Mouse (Mus musculus): ENCODE results near the gene Pigg. TPM values are rescaled to one million over a fixed set of nuclear protein-coding genes. Genes with fewer than 3 reads are reported as not detected.
A peak's percentile ranks its signal among the peaks of the same experiment; 100 is the strongest.

Pigg gene
- polyA plus RNA-seq, 1 experiment from 2014 or later = 6.3 TPM

GRCm38 (mm10) chr5:108359491-108359890 is 47.1 kb downstream of the Pigg start:
- no peak overlapping the region for H3K4me2 ChIP-seq
- no peak overlapping the region for H3K4me3 ChIP-seq (replicated peaks)
- no peaks in the 10 kb centered on the region for H3K9me3 ChIP-seq
- peaks cover 38% of the 10 kb centered on the region for H3K27me3 ChIP-seq
- H3K27ac ChIP-seq = no peak overlapping the region
- no peaks in the 10 kb centered on the region for H3K4me1 ChIP-seq (replicated peaks)
- no peak for ATAC-seq (ENCODE audit: insufficient number of reproducible peaks, insufficient read depth, low FRiP score, low TSS enrichment, low read depth)
- H3K36me3 ChIP-seq = no peaks in the 10 kb centered on the region
- no peak overlapping the region for H3K9ac ChIP-seq (replicated peaks)
- 86% methylated on average over 9 of the region's 9 CpGs for WGBS

DNA sequence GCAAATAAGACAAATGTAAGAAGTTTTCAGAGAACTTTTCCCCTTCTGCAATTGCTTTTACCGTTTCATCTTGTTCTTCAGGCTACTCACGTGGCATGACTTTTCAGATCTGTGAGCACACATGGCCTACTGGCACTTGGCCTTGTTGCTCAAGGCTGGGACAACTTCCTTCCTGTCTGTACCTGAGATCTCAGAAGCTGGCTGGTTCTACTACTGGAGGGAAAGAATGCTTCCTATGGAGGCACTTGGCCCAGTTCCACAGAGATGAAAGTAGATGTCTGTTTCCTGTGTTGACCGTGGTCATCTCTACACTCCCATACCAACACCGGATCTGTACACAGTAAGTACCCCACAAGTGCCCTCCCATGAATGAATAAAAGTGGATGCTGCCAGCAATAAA is 47.8 kb downstream of the Pigg start:
- ATAC-seq (ENCODE audit: insufficient number of reproducible peaks, insufficient read depth, low FRiP score, low TSS enrichment, low read depth) = no peak
- Histone ChIP-seq H3K4me3 (replicated peaks) (no peak overlapping the region), H3K9ac (replicated peaks) (no peak overlapping the region), H3K4me2 (no peak overlapping the region), H3K27ac (no peak overlapping the region), H3K36me3 (no peaks in the 10 kb centered on the region), H3K4me1 (replicated peaks) (no peaks in the 10 kb centered on the region), H3K27me3 (peaks cover 45% of the 10 kb centered on the region), H3K9me3 (no peaks in the 10 kb centered on the region)
- 85% methylated on average over 4 of the region's 4 CpGs for WGBS

- Histone ChIP-seq H3K36me3 (no peaks in the 10 kb centered on the region), H3K27ac (no peak overlapping the region), H3K27me3 (peaks cover 65% of the 10 kb centered on the region), H3K9ac (replicated peaks) (no peak overlapping the region), H3K4me3 (replicated peaks) (no peak overlapping the region), H3K4me1 (replicated peaks) (peaks cover 11% of the 10 kb centered on the region), H3K4me2 (no peak overlapping the region), H3K9me3 (no peaks in the 10 kb centered on the region)
- ATAC-seq (ENCODE audit: insufficient number of reproducible peaks, insufficient read depth, low FRiP score, low TSS enrichment, low read depth) = no peak
- 35% methylated on average over 3 of the region's 3 CpGs for WGBS
Measured at GRCm38 (mm10) chr5:108362330-108362729, 49.9 kb downstream of the Pigg start.

GRCm38 (mm10) chr5:108366328-108366983 is 54.0 kb downstream of the Pigg start:
- peak overlapping the region; percentile 96 for H3K4me2 ChIP-seq
- peaks cover 29% of the 10 kb centered on the region for H3K4me1 ChIP-seq (replicated peaks)
- H3K27ac ChIP-seq = no peak overlapping the region
- no peaks in the 10 kb centered on the region for H3K36me3 ChIP-seq
- H3K4me3 ChIP-seq (replicated peaks) = peak overlapping the region; percentile 55
- 0 out of 2 replicates have a peak, but pooled peaks have one; percentile 23 for ATAC-seq (ENCODE audit: insufficient number of reproducible peaks, insufficient read depth, low FRiP score, low TSS enrichment, low read depth)
- peaks cover 95% of the 10 kb centered on the region for H3K27me3 ChIP-seq
- 0 out of 2 replicates have a peak overlapping the region, but pooled peaks have one; percentile 18 for H3K9ac ChIP-seq (replicated peaks)
- H3K9me3 ChIP-seq = no peaks in the 10 kb centered on the region
- WGBS = 2% methylated on average over 60 of the region's 60 CpGs

- H3K27me3 ChIP-seq = peaks cover 96% of the 10 kb centered on the region
- no peaks in the 10 kb centered on the region for H3K9me3 ChIP-seq
- peaks cover 29% of the 10 kb centered on the region for H3K4me1 ChIP-seq (replicated peaks)
- peak overlapping the region; percentile 96 for H3K4me2 ChIP-seq
- no peak overlapping the region for H3K27ac ChIP-seq
- under 1% methylated on average over 66 of the region's 100 CpGs for WGBS
- 0 out of 2 replicates have a peak, but pooled peaks have one; percentile 18 for ATAC-seq (ENCODE audit: insufficient number of reproducible peaks, insufficient read depth, low FRiP score, low TSS enrichment, low read depth)
- H3K9ac ChIP-seq (replicated peaks) = peak overlapping the region; percentile 54
- H3K4me3 ChIP-seq (replicated peaks) = peak overlapping the region; percentile 55
- no peaks in the 10 kb centered on the region for H3K36me3 ChIP-seq
Measured at GRCm38 (mm10) chr5:108366984-108367841, 54.8 kb downstream of the Pigg start.

GRCm38 (mm10) chr5:108367871-108368332 is 55.5 kb downstream of the Pigg start, which contains the start of gene Gm42517:
Gene Gm42517, minus strand, starts transcription at chr5:108367922.
- no peaks in the 10 kb centered on the region for H3K36me3 ChIP-seq
- H3K4me3 ChIP-seq (replicated peaks) = peak within 1 kb of the TSS; percentile 55
- H3K27ac ChIP-seq = no peak within 1 kb of the TSS
- WGBS = 1% methylated on average over 34 of the region's 36 CpGs
- ATAC-seq (ENCODE audit: insufficient number of reproducible peaks, insufficient read depth, low FRiP score, low TSS enrichment, low read depth) = 0 out of 2 replicates have a peak, but pooled peaks have one; percentile 30
- H3K27me3 ChIP-seq = peaks cover 97% of the 10 kb centered on the region
- no peaks in the 10 kb centered on the region for H3K9me3 ChIP-seq
- peak within 1 kb of the TSS; percentile 54 for H3K9ac ChIP-seq (replicated peaks)
- peak within 1 kb of the TSS; percentile 96 for H3K4me2 ChIP-seq
- H3K4me1 ChIP-seq (replicated peaks) = peaks cover 29% of the 10 kb centered on the region

DNA sequence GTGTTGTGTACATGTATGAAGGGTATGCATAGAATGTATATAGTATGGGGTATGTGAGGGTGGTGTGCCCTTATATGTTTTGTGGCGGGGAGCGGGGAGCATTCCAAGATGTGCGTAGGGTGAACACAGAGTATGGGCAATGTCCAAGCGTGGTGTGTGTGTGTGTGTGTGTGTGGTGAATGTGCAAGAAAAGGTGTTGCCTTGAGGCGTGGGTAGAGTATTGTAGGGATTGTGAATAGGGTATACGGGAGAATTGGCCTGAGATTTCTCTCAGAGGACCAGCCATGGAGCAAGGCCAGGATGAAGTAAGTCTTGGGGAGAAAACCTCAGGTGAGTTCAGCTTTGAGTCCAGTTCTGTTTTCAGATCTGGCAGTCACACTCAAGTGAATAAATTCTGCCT is 56.0 kb downstream of the Pigg start:
- H3K27ac ChIP-seq = no peak overlapping the region
- no peaks in the 10 kb centered on the region for H3K36me3 ChIP-seq
- ATAC-seq (ENCODE audit: insufficient number of reproducible peaks, insufficient read depth, low FRiP score, low TSS enrichment, low read depth) = no peak
- peak overlapping the region; percentile 50 for H3K4me2 ChIP-seq
- H3K27me3 ChIP-seq = peaks cover 97% of the 10 kb centered on the region
- peak overlapping the region; percentile 54; the same call in 1 of the 2 replicates for H3K9ac ChIP-seq (replicated peaks)
- WGBS = 3% methylated on average over 6 of the region's 6 CpGs
- H3K9me3 ChIP-seq = no peaks in the 10 kb centered on the region
- H3K4me1 ChIP-seq (replicated peaks) = peaks cover 29% of the 10 kb centered on the region
- H3K4me3 ChIP-seq (replicated peaks) = peak overlapping the region; percentile 55

DNA sequence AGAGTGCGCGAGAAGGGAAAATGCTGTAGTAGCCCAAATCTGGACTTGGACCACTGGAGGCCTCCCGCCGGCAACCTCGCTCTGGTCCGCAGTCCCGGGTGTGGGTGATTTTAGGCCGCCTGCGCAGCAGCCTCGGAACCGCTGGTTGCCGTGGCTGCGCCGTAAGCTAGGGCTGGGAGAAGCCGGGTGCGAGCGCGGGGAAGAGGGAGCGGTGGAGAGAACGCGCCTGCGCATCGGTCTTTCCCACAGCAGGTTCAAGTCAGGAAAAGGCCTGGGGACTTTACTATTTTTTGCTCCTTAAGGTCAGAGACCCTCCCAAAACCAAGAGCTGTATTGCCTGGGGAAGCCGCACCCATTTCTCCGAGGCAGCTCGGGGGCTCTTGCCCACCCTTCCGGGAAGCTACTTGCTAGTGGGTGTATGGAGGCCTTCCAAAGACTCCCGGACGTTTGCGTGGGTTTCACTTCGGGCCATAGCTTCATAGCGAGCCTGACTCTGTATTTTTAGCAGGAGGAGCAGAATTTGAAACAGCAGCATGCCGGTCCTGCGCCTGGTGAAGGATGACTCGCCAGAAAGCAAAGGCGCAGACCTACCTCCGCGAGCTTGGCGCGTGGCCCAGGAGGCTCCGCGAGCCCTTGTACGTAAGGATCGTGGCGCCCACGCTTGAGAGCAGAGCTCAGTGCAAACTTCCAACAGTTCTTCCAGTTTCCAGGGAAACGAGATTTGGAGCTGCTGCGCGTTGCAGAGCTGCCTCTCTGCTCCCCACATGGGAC is 56.6 kb downstream of the Pigg start:
- WGBS = 1% methylated on average over 49 of the region's 49 CpGs
- Histone ChIP-seq H3K36me3 (no peaks in the 10 kb centered on the region), H3K4me2 (peak overlapping the region; percentile 50), H3K4me3 (replicated peaks) (peak overlapping the region; percentile 55), H3K9ac (replicated peaks) (no peak overlapping the region; the same call in 1 of the 2 replicates), H3K27me3 (peaks cover 96% of the 10 kb centered on the region), H3K9me3 (no peaks in the 10 kb centered on the region), H3K4me1 (replicated peaks) (peaks cover 29% of the 10 kb centered on the region), H3K27ac (no peak overlapping the region)
- ATAC-seq (ENCODE audit: insufficient number of reproducible peaks, insufficient read depth, low FRiP score, low TSS enrichment, low read depth) = no peak

DNA sequence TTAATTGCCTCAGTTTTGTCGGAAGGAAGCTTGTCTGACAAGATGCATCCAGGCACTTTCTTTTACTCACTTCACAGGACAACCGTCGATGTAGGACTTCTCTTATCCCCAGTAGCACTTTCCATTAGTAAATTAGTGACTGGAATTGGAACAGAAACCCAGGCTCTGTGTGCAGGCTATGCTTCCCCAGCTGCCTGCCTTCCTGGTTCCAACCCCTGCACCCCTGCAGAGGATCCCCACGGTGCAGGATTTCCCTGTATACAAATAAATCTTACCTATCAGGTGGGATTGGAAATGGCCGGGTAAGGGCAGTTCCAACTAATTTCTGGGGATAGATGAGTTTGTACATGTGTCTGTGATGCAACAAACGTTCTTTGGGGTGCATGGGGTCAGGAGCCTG is 57.6 kb downstream of the Pigg start:
- WGBS = 3% methylated on average over 6 of the region's 6 CpGs

DNA sequence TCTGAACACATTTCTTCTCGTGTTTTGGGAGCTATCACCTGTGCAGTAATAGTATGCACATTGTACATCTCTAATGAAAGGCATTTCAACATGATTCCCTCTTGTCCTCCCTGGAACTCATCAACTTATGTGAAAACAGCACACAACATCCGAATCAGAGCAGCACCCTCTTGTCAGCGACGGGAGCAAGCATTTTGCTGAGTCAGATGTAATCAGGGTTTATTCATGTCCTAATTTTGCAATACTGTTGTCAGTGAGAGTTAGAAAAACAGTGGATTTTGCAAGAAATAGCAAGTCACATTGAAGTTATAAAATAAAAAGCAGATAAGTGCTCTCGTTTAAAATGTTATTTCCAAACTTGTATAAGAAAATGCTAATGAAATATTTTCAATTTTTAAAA is 61.7 kb downstream of the Pigg start:
- H3K4me1 ChIP-seq (replicated peaks) = peaks cover 4% of the 10 kb centered on the region; the same call in 1 of the 2 replicates
- H3K36me3 ChIP-seq = no peaks in the 10 kb centered on the region
- H3K4me2 ChIP-seq = no peak overlapping the region
- no peaks in the 10 kb centered on the region for H3K9me3 ChIP-seq
- no peak overlapping the region for H3K9ac ChIP-seq (replicated peaks)
- no peak overlapping the region for H3K27ac ChIP-seq
- no peak for ATAC-seq (ENCODE audit: insufficient number of reproducible peaks, insufficient read depth, low FRiP score, low TSS enrichment, low read depth)
- no peak overlapping the region for H3K4me3 ChIP-seq (replicated peaks)
- WGBS = 67% methylated on average over 5 of the region's 5 CpGs
- H3K27me3 ChIP-seq = peaks cover 61% of the 10 kb centered on the region

More for the DNA sequence above, 57.6 kb downstream of the Pigg start:
- Histone ChIP-seq H3K27ac (no peak overlapping the region), H3K4me2 (no peak overlapping the region), H3K27me3 (peaks cover 87% of the 10 kb centered on the region), H3K9me3 (no peaks in the 10 kb centered on the region), H3K36me3 (no peaks in the 10 kb centered on the region), H3K4me1 (replicated peaks) (peaks cover 29% of the 10 kb centered on the region), H3K4me3 (replicated peaks) (no peak overlapping the region), H3K9ac (replicated peaks) (no peak overlapping the region)
- ATAC-seq (ENCODE audit: insufficient number of reproducible peaks, insufficient read depth, low FRiP score, low TSS enrichment, low read depth) = no peak
